Mouse (Mus musculus) heart, adult 2 months (tissue): Measurements from ENCODE around the gene Ncapd2.

Source experiments
- CTCF ChIP-seq: fragments of 200-600 bp; IDR thresholded peaks from 2 replicates; pipeline ENCODE4 v1.8.1; 2022; ENCODE audit warnings: antibody characterized with exemption, mild to moderate bottlenecking, moderate library complexity
- EP300 ChIP-seq: fragments of 200-500 bp; IDR thresholded peaks from 2 replicates; pipeline ENCODE4 v1.6.1; 2011; ENCODE audit warnings: low read depth, low read length, control low read depth; ENCODE audit not compliant: insufficient read depth

DNA sequence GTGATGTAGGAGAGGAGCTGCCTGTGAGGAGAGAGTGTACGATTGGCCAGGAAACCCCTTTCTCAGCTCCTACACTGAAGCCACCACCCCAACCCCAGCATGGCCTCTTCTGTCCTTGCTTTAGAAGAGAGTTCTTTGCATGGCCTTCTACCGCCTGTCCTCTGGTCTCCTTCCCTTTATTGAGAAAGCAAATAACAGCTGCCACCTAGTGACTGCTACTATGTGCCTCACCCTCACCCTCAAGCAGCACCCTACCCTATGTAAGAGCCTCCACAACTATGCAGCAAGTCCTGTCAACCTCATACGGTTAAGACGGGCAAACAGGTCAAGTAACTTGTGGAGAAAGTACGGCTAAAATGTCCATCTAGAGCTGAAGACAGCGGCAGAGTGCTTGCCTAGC, 21.3 kb downstream of the Ncapd2 start:
- TF ChIP-seq CTCF (peak; percentile 59), EP300 (0 out of 2 replicates have a peak, but pooled peaks have one; percentile 11)
